Mouse (Mus musculus) kidney, postnatal 0 days (tissue): Measurements from ENCODE around the gene Eepd1. TPM values are rescaled to one million over a fixed set of nuclear protein-coding genes. Genes with fewer than 3 reads are reported as not detected.

Experiments used
- ATAC-seq: fragments of 200-750 bp; cut with Nextera tagmentation; replicated peaks from 2 replicates; pipeline ENCODE4 v1.8.0; 2017; ENCODE audit warnings: low read depth, moderate number of reproducible peaks, moderate TSS enrichment, moderate library complexity; ENCODE audit not compliant: low FRiP score
- DNase-seq: peaks from one replicate; pipeline ENCODE4 v3.0.0-alpha.2; 2016; ENCODE audit warnings: low spot score
- H3K27ac ChIP-seq: fragments of 300-500 bp; sonication (generic); 2 replicates; pipeline ENCODE4 v1.5.1; 2014; ENCODE audit warnings: mild to moderate bottlenecking
- H3K27me3 ChIP-seq: fragments of 300-500 bp; sonication (generic); 2 replicates; pipeline ENCODE4 v1.6.1; 2014; ENCODE audit warnings: low read length, mixed read lengths; ENCODE audit not compliant: insufficient read depth
- H3K36me3 ChIP-seq: fragments of 300-500 bp; sonication (generic); 2 replicates; pipeline ENCODE4 v1.6.1; 2014; ENCODE audit warnings: low read length, mixed read lengths; ENCODE audit not compliant: insufficient read depth
- H3K4me1 ChIP-seq: fragments of 300-500 bp; sonication (generic); replicated peaks from 2 replicates; pipeline ENCODE4 v1.6.1; 2014; ENCODE audit warnings: antibody characterized with exemption, low read length, mixed read lengths; ENCODE audit not compliant: insufficient read depth
- H3K4me2 ChIP-seq: fragments of 300-500 bp; sonication (generic); 2 replicates; pipeline ENCODE4 v1.6.1; 2014; ENCODE audit warnings: mild to moderate bottlenecking, low read length, moderate library complexity, mixed read lengths
- H3K4me3 ChIP-seq: fragments of 300-500 bp; sonication (generic); replicated peaks from 2 replicates; pipeline ENCODE4 v1.5.1; 2014; ENCODE audit warnings: low read depth, low read length
- H3K9ac ChIP-seq: fragments of 300-500 bp; sonication (generic); 2 replicates; pipeline ENCODE4 v1.6.1; 2014; ENCODE audit warnings: low read depth, low read length
- H3K9me3 ChIP-seq: fragments of 300-500 bp; sonication (generic); replicated peaks from 2 replicates; pipeline ENCODE4 v1.6.1; 2016; ENCODE audit warnings: low read length, inconsistent platforms, mixed read lengths
- CTCF ChIP-seq: IDR thresholded peaks from 2 replicates; pipeline ENCODE4 v1.5.1; 2016; ENCODE audit warnings: antibody characterized with exemption, low read depth, mild to moderate bottlenecking, moderate library complexity
- WGBS: fragments of 180-500 bp; shearing (Covaris S2); extraction: QIAGEN DNeasy Blood & Tissue Kit; methylation state at CpG from one replicate; pipeline ENCODE4 v1.1.7; 2014; 5-methylcytosine and 5-hydroxymethylcytosine counted together
- polyA plus RNA-seq: library from polyadenylated mRNA; unstranded; fragments of >200 nt; fragmentation: Nextera tagmentation; extraction: Ambion mirVana; gene quantifications from 2 replicates; pipeline ENCODE4 v1.2.1, GENCODE M21; 2015

Eepd1 gene
- polyA plus RNA-seq, 1 experiment from 2014 or later = 5.4 TPM

- Histone ChIP-seq H3K4me3 (no peak overlapping the region), H3K27me3 (no peaks in the 10 kb centered on the region), H3K27ac (no peak overlapping the region), H3K4me1 (no peaks in the 10 kb centered on the region), H3K4me2 (no peak overlapping the region), H3K9ac (no peak overlapping the region), H3K36me3 (no peaks in the 10 kb centered on the region), H3K9me3 (no peaks in the 10 kb centered on the region)
- DNase-seq (peak; percentile 14), ATAC-seq (no peak)
- whole genome bisulfite sequencing = 41% methylated on average over 6 of the region's 6 CpGs
- TF ChIP-seq CTCF = no peak
Observed at GRCm38 (mm10) chr9:25555261-25555660, 73.9 kb downstream of the Eepd1 start.

- no peak for TF ChIP-seq CTCF
- Histone ChIP-seq H3K4me2 (no peak overlapping the region), H3K4me3 (no peak overlapping the region), H3K4me1 (no peaks in the 10 kb centered on the region), H3K9ac (no peak overlapping the region), H3K9me3 (no peaks in the 10 kb centered on the region), H3K27ac (no peak overlapping the region), H3K36me3 (no peaks in the 10 kb centered on the region), H3K27me3 (no peaks in the 10 kb centered on the region)
- ATAC-seq (no peak), DNase-seq (no peak)
- 70% methylated on average over 3 of the region's 3 CpGs for WGBS
Observed at GRCm38 (mm10) chr9:25556008-25556407, 74.7 kb downstream of the Eepd1 start.

- WGBS = 88% methylated on average over 2 of the region's 2 CpGs
- H3K27me3 ChIP-seq = no peaks in the 10 kb centered on the region
Observed at GRCm38 (mm10) chr9:25557378-25557777, 76.0 kb downstream of the Eepd1 start.

GRCm38 (mm10) chr9:25558834-25559233 is 77.5 kb downstream of the Eepd1 start:
- TF ChIP-seq CTCF = no peak
- Histone ChIP-seq H3K4me2 (no peak overlapping the region), H3K36me3 (no peaks in the 10 kb centered on the region), H3K4me1 (no peaks in the 10 kb centered on the region), H3K9ac (no peak overlapping the region), H3K27ac (no peak overlapping the region), H3K9me3 (no peaks in the 10 kb centered on the region), H3K4me3 (no peak overlapping the region), H3K27me3 (no peaks in the 10 kb centered on the region)
- no peak for DNase-seq
- no peak for ATAC-seq
- 82% methylated on average over 3 of the region's 3 CpGs for WGBS

More at GRCm38 (mm10) chr9:25557378-25557777, 76.0 kb downstream of the Eepd1 start:
- Histone ChIP-seq H3K36me3 (no peaks in the 10 kb centered on the region), H3K4me2 (no peak overlapping the region), H3K9me3 (no peaks in the 10 kb centered on the region), H3K4me3 (no peak overlapping the region), H3K9ac (no peak overlapping the region), H3K27ac (no peak overlapping the region), H3K4me1 (no peaks in the 10 kb centered on the region)
- DNase-seq (no peak), ATAC-seq (no peak)
- TF ChIP-seq CTCF = no peak

GRCm38 (mm10) chr9:25560016-25560758 is 78.8 kb downstream of the Eepd1 start:
- 72% methylated on average over 9 of the region's 9 CpGs for WGBS
- no peak for DNase-seq
- no peak for ATAC-seq

GRCm38 (mm10) chr9:25561143-25561542 is 79.8 kb downstream of the Eepd1 start:
- H3K27ac ChIP-seq = no peak overlapping the region
- H3K4me3 ChIP-seq = no peak overlapping the region
- DNase-seq = no peak
- no peak for TF ChIP-seq CTCF
- ATAC-seq = no peak
- no peaks in the 10 kb centered on the region for H3K4me1 ChIP-seq
- H3K9me3 ChIP-seq = no peaks in the 10 kb centered on the region
- no peaks in the 10 kb centered on the region for H3K36me3 ChIP-seq
- no peaks in the 10 kb centered on the region for H3K27me3 ChIP-seq
- H3K9ac ChIP-seq = no peak overlapping the region
- 95% methylated on average over 1 of the region's 1 CpGs for WGBS
- H3K4me2 ChIP-seq = no peak overlapping the region

More at GRCm38 (mm10) chr9:25560016-25560758, 78.8 kb downstream of the Eepd1 start:
- H3K9ac ChIP-seq = no peak overlapping the region
- no peak overlapping the region for H3K4me3 ChIP-seq
- H3K4me2 ChIP-seq = no peak overlapping the region
- H3K27ac ChIP-seq = no peak overlapping the region
- H3K27me3 ChIP-seq = no peaks in the 10 kb centered on the region
- TF ChIP-seq CTCF = no peak
- no peaks in the 10 kb centered on the region for H3K36me3 ChIP-seq
- no peaks in the 10 kb centered on the region for H3K9me3 ChIP-seq
- H3K4me1 ChIP-seq = no peaks in the 10 kb centered on the region
